Mouse (Mus musculus) hematopoietic stem cell, adult 5-6 weeks (primary cell): ENCODE data around the gene Mib2. TPM values are rescaled to one million over a fixed set of nuclear protein-coding genes. Genes with fewer than 3 reads are reported as not detected.
A peak's percentile ranks its signal among the peaks of the same experiment; 100 is the strongest.
"Not testable (repeated sequence)": the region's sequence is repeated elsewhere in the genome, so short reads cannot be mapped to it uniquely, and the experiment has no call there.

ENCODE experiments used
- ATAC-seq, 2 experiments: fragments of 125-278 bp in 1 of 2; replicated peaks in 1 of 2; 2 replicates each; pipeline ENCODE4 v1.8.0; 2016 to 2017; ENCODE audit warnings: inconsistent platforms in 2 of 2, mild to moderate bottlenecking in 2 of 2, moderate number of reproducible peaks in 2 of 2, low read depth in 1 of 2, moderate TSS enrichment in 1 of 2; ENCODE audit not compliant: low FRiP score in 2 of 2, poor library complexity in 2 of 2, severe bottlenecking in 2 of 2, insufficient read depth in 1 of 2, low TSS enrichment in 1 of 2
- total RNA-seq: library from RNA; stranded (forward); fragments of 172-1452, 232-1000 nt; gene quantifications from 2 replicates; pipeline ENCODE4 v1.2.3, GENCODE M21; 2017

Gene Mib2
- total RNA-seq, 1 experiment from 2014 or later: 29.1 TPM

DNA sequence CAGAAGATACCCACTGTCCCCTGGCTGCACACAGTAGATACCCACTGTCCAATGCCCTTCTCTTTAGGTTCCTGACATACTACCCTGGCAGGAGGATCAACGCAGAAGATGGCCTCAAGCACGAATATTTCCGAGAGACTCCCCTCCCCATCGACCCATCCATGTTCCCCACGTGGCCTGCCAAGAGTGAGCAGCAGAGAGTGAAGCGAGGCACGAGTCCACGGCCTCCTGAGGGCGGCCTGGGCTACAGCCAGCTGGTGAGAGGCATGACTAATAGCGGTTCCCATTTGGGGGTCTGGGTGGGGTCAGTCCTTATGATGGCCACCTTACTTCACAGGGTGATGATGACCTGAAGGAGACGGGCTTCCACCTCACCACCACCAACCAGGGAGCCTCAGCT lies 19.6 kb downstream of the Mib2 start:
- ATAC-seq: no peak

DNA sequence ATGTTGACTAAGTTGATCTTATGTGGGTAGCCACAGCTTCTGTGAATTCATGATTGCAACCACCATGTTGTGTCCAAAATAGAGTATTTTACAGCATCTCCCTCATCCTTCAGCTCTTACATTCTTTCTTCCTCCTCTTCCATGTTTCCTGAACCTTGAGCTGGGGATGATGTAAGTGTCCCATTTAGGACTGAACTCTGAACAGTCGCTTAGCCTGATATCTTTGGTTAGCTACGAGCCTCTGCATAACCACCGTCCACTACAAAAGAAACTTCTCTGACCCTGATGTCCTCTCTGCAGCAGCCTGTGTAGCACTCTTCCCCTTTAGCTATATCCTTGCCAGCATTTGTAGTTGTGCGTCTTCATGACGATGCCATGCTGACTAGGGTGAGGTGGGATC lies 23.3 kb downstream of the Mib2 start:
- no peak for ATAC-seq

DNA sequence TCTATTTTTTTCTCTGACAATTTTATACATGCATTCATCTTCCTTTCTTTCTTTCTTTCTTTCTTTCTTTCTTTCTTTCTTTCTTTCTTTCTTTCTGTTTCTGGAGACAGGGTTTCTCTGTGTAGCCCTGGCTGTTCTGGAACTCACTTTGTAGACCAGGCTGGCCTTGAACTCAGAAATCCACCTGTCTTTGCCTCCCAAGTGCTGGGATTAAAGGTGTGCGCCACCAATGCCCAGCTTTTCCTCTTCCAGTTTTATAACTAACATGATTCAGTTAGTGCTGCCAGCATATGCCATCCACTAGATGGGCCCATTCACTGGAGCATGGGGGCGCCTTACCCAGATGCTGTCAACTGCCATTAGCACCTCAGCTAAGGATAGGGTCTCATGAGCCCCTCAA lies 23.7 kb downstream of the Mib2 start, which contains the start of gene Gm10563:
Gm10563 (minus strand) TSS at position 101 of the 400 bp plus-strand sequence.
- ATAC-seq: not testable (repeated sequence)

- ATAC-seq: no peak
Measured at GRCm38 (mm10) chr4:155643531-155643930, 25.5 kb downstream of the Mib2 start.

DNA sequence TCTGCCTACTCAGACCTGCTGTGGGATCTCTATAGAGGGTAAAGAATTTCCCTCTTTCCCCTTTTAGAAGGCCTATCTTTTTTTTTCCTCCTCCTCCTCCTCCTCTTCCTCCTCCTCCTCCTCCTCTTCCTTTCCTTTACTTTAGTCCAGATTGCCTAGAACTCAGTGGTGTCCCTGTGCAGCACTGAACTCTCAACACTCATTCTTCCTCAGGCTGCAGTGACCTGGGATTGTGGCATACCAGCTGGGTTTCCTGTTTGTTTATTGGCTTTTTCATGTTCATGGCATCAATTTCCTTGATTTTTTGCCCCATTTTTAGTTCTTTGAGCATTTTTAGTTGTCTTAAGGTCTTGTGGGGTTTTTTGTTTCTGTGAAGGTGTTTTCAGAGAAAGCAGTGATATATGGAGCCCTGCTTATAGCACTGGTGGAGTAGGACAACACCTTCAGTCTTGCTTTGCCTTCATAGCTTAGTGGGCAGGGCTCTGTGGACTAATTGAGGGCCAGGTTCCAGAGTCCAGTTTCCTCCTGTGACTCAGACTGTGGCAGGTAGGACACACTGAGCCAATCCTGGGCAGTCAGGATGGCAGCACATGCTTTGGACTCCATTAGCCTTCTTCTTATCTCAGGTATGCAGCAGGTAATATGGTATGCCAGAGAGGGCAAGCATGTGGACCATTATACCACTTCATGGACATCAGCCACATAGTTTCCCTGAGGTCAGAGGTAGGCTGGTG lies 33.1 kb downstream of the Mib2 start:
- no peak for ATAC-seq

DNA sequence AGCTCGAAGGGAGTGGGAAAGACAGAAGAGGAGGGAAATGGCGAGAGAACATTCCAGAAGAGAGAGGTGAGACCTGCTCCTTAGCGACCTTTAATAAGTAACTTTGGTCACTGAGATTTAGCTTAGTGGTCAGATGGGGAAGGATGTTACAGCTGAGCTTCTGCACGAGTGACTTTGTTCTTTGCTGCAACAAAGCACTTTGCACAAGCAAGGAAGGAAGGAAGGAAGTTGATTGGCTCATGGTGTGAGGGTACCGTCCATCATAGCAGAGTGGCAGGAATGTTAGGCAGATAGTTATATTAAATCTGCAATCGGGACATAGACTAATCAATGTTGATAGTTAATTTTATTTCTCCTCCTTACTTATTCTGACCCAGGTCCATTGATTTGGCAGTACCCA lies 38.7 kb downstream of the Mib2 start:
- ATAC-seq: peak in 1 of 2 experiments; percentile 62; a peak in 1 of 4 replicates

DNA sequence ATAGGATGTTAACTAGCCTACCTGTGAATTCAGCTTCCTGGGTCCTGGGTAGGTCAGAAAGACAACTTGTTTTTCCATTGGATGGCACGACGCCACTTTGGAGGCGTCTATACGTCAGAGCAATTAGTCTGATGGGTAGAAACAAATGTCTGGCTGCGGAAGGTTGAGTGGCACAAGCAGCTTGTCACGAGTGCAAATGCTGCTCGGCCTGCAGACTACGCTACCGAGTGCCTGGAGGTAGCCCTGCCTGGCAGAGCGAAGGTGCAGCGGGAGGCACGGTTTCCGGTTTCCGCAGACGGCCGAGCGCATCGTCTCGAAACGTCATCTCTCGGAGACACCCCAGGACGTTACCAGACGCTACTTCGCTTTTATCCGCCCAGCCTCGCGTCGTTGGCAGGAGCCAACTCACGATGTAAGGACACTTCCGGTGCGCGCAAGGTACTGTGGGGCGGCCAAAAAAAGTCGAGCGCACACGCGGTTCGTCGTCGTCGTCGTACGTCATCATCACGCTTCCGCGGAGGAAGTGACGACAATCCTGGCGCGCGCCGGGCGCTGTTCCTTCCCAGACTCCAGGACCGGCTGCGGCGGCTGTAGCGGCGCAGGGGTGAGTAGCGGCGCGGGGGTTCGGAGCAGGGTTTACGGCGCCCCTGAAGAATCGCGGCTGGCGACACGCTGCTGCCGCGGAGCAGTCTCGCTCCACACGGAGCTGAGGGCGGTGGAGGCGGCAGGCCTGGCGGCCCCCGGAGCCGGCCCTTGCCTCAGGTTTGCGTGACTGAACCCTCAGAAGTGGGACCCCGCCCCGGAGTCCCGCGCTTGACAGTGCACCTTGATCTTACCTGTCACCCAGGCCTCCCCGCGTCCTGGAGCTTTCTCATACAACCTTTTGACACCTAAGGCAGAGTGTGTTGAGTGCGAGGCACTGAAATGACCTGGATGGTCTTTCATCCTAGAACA lies 44.4 kb downstream of the Mib2 start, which contains the start of gene Cdk11b:
Cdk11b (plus strand) TSS at position 517 of the 954 bp plus-strand sequence.
- peak; percentile 98 for ATAC-seq

DNA sequence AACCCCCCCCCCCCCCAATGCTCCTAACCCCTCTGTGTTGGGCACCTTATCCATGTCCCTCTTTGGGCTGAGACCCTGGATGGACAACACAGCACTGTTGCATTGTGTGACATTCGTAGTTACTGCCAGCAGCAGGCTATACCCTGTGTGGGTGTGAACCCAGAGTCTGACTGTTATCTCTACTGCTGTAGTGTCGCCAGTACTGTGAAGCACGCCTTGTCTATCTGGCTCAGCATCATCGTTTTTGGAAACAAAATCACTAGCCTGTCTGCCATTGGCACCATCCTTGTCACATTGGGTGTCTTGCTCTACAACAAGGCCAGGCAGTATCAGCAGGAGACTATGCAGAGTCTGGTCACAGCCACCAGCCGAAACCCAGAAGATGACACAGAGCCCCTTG lies 50.7 kb downstream of the Mib2 start:
- ATAC-seq: no peak

DNA sequence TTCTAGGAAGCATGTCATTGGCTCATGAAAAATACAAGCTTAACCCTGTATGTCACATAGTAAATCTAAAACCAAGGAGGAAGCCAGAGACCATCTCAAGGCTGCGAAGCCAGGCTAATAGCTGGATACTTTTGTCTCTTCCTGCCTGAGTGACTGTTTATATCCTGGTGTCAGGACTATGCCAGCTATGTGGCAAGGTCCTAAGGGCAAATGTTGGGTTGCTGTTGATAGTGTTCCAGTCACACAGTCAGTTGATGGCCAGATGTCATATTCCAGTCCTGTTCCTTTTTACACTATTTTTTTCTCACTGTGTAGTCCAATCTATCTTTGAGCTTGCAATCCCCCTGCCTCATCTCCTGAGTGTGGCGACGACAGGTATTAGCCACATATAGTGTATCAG lies 55.7 kb downstream of the Mib2 start:
- no peak for ATAC-seq

GRCm38 (mm10) chr4:155611860-155612259 lies 57.1 kb downstream of the Mib2 start:
- no peak for ATAC-seq

GRCm38 (mm10) chr4:155606825-155607224 lies 62.2 kb downstream of the Mib2 start:
- no peak for ATAC-seq

- no peak for ATAC-seq
Measured at GRCm38 (mm10) chr4:155605132-155605531, 63.9 kb downstream of the Mib2 start.

Other genes with a start within 250 kb of the Mib2 start
- not detected in 2 replicates for gene Tmem52, start 200.1 kb downstream of the Mib2 start, total RNA-seq
- 139 and 236 TPM in 2 replicates for gene Gnb1, start 177.8 kb downstream of the Mib2 start, total RNA-seq
- gene Nadk, start 106.8 kb downstream of the Mib2 start, total RNA-seq: 37.9 and 72.3 TPM in 2 replicates
- 16.6 and 22.6 TPM in 2 replicates for gene Slc35e2, start 67.8 kb downstream of the Mib2 start, total RNA-seq
- gene Cdk11b, start 44.3 kb downstream of the Mib2 start, total RNA-seq: 75.7 and 107 TPM in 2 replicates
- not detected in 2 replicates for gene Gm10563, start 23.8 kb downstream of the Mib2 start, total RNA-seq
- not detected in 2 replicates for gene Mmp23, start 15.8 kb downstream of the Mib2 start, total RNA-seq
- 3.7 and 6.9 TPM in 2 replicates for gene Fndc10, start 25.1 kb upstream of the Mib2 start, total RNA-seq
- 73.4 and 97.7 TPM in 2 replicates for gene Ssu72, start 35.6 kb upstream of the Mib2 start, total RNA-seq
- 0.31 and 1.5 TPM in 2 replicates for gene Tmem240, start 65.6 kb upstream of the Mib2 start, total RNA-seq
- 53.7 and 73.8 TPM in 2 replicates for gene Atad3a, start 91.9 kb upstream of the Mib2 start, total RNA-seq
- 0.30 and 0.31 TPM in 2 replicates for gene Vwa1, start 105.5 kb upstream of the Mib2 start, total RNA-seq
- gene Tmem88b, start 116.7 kb upstream of the Mib2 start, total RNA-seq: 0.05 TPM in 1 of 2 replicates, not detected in the other
- gene Ankrd65, start 121.2 kb upstream of the Mib2 start, total RNA-seq: not detected in 2 replicates
- 47.9 and 55.7 TPM in 2 replicates for gene Mrpl20, start 133.7 kb upstream of the Mib2 start, total RNA-seq
- gene Ccnl2, start 143.3 kb upstream of the Mib2 start, total RNA-seq: 120 and 133 TPM in 2 replicates
- gene Aurkaip1, start 162.1 kb upstream of the Mib2 start, total RNA-seq: 93.5 and 114 TPM in 2 replicates
- 1.4 and 13.4 TPM in 2 replicates for gene Mxra8, start 170.5 kb upstream of the Mib2 start, total RNA-seq
- gene Dvl1, start 178.2 kb upstream of the Mib2 start, total RNA-seq: 21.0 and 23.8 TPM in 2 replicates
- 0.45 and 0.75 TPM in 2 replicates for gene Tas1r3, start 194.2 kb upstream of the Mib2 start, total RNA-seq
- gene Cptp, start 200.2 kb upstream of the Mib2 start, total RNA-seq: 7.3 and 8.5 TPM in 2 replicates
- 22.6 and 24.8 TPM in 2 replicates for gene Ints11, start 200.3 kb upstream of the Mib2 start, total RNA-seq
- gene Pusl1, start 222.6 kb upstream of the Mib2 start, total RNA-seq: 23.3 and 26.5 TPM in 2 replicates
- 3.7 and 13.8 TPM in 2 replicates for gene Acap3, start 222.6 kb upstream of the Mib2 start, total RNA-seq